Mouse (Mus musculus): ENCODE measurements around the gene Adgrf3. TPM values are rescaled to one million over a fixed set of nuclear protein-coding genes. Genes with fewer than 3 reads are reported as not detected.

The Adgrf3 gene
- total and polyA plus RNA-seq, 3 experiments, result 1.0 to 2.3 (median 2.2) TPM

DNA sequence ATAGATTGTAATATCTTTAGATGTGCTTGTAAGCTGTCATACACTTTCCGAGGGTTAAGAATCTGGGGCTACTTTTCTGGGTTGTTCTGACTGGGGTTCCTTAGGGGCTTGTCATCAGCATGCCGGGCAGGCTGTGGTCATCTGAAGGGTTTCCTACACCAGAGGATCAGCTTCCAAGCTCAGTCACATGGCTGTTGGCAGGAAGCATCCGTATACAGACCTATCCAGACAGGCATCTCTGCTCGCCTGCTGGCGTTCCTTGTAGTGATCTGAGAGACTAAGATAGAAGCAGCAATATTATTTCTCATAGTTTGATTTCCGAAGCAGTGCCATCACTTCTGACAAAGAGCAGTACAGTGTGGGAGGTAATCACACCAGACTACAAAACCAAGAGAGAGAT is 45.9 kb downstream of the Adgrf3 start:
- H3K27ac ChIP-seq (ENCODE audit: insufficient read depth, low read depth), result no peak overlapping the region

DNA sequence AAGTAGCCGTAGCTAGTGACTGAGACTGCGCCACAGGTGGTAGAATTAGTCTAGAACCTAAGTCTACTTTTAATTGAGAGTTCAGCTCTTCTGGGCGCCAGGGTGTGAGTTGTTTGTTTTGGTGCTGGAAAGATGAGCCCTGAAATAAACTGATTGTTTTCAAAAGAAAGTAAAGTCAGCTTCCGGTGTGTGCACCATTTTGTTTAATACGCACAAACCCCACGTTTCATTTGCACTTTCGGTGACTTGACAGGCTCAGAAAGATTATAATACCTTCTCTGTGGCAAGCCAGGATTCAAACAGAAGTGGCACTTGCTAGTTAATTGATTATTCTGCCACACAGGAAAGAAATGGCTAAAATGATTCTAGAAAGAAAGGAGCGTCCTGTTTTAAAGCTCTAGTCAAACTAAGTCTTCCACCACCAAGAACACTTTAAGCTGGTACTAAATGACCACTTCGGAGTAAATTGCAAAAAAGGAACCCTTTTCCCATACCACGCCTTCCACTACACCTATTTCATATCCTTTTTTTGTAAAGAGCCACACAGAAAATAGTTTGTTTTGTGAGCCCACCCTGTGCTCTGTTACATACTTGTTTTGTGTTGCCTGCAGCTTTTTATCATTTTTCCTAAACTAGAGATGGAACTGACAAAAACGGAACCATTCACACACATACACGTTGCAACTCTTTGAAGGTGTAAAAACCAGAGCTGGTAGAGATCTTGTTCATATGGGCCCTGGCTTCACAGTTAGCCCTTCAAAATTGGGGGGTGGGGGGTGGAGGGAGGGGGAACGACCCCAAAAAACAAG is 49.5 kb downstream of the Adgrf3 start:
- H3K36me3 ChIP-seq (replicated peaks in 1 of 2; ENCODE audit: control insufficient read depth in 1 of 2, insufficient read depth in 1 of 2, low read length in 1 of 2), result peaks cover 0 to 21% of the 10 kb centered on the region in 2 experiments
- dilution Hi-C loops (cut with MboI; ENCODE audit: extremely low pct_ligation_motif_present, extremely low pct_unique_long_range_greater_than_20kb, low sequenced_read_pairs), result no loop called here
- TF ChIP-seq CHD1 (IDR thresholded peaks at IDR 0.05; ENCODE audit: low read depth, low read length), result peak; percentile 67; the same call in 1 of the 2 replicates
- TF ChIP-seq SIN3A (IDR thresholded peaks at IDR 0.05; ENCODE audit: low read length), result peak; percentile 74
- TF ChIP-seq RCOR1 (conservative IDR thresholded peaks at IDR 0.05; ENCODE audit: low read depth, low read length), result no peak
- peak; percentile 69; the same call in 1 of the 2 replicates for TF ChIP-seq MXI1 (IDR thresholded peaks at IDR 0.05; ENCODE audit: low read depth, low read length)
- peak; percentile 33 for DNase-seq (ENCODE audit: extremely low read depth)
- peaks cover 38% of the 10 kb centered on the region for H3K79me2 ChIP-seq (replicated peaks; ENCODE audit: control insufficient read depth, extremely low read depth, insufficient read depth, poor library complexity, severe bottlenecking)
- peak overlapping the region; percentile 77 to 93 (median 82) for H3K4me3 ChIP-seq (replicated peaks in 1 of 3; ENCODE audit: low read depth in 2 of 3, low read length in 2 of 3, poor library complexity in 1 of 3)
- H3K9me3 ChIP-seq (replicated peaks; ENCODE audit: low read length), result no peaks in the 10 kb centered on the region
- H3K27ac ChIP-seq (ENCODE audit: insufficient read depth, low read depth), result peak overlapping the region; percentile 70
- in situ Hi-C loops (cut with MboI; ENCODE audit: low pct_ligation_motif_present, low pct_unique_long_range_greater_than_20kb, low sequenced_read_pairs), result no loop called here
- H3K9ac ChIP-seq (ENCODE audit: insufficient read depth, low read depth), result peak overlapping the region; percentile 57
- peaks cover 2 to 25% of the 10 kb centered on the region in 2 experiments; a peak in 3 of 4 replicates for H3K4me1 ChIP-seq (ENCODE audit: control insufficient read depth in 1 of 2, insufficient read depth in 2 of 2)
- H3K4me2 ChIP-seq (ENCODE audit: insufficient read depth, low read depth, poor library complexity, severe bottlenecking), result peak overlapping the region; percentile 98
- no peaks in the 10 kb centered on the region for H3K27me3 ChIP-seq (replicated peaks)

More for the DNA sequence above, 45.9 kb downstream of the Adgrf3 start:
- Histone ChIP-seq H3K4me3 (replicated peaks in 1 of 3; ENCODE audit: low read depth in 2 of 3, low read length in 2 of 3, poor library complexity in 1 of 3) (no peak overlapping the region), H3K9me3 (replicated peaks; ENCODE audit: low read length) (no peaks in the 10 kb centered on the region), H3K9ac (ENCODE audit: insufficient read depth, low read depth) (no peak overlapping the region), H3K27me3 (replicated peaks) (no peaks in the 10 kb centered on the region), H3K36me3 (replicated peaks in 1 of 2; ENCODE audit: control insufficient read depth in 1 of 2, insufficient read depth in 1 of 2, low read length in 1 of 2) (peaks cover 2 to 30% of the 10 kb centered on the region in 2 experiments), H3K4me1 (ENCODE audit: control insufficient read depth in 1 of 2, insufficient read depth in 2 of 2) (peaks cover 0 to 14% of the 10 kb centered on the region in 2 experiments; a peak in 2 of 4 replicates), H3K79me2 (replicated peaks; ENCODE audit: control insufficient read depth, extremely low read depth, insufficient read depth, poor library complexity, severe bottlenecking) (peaks cover 37% of the 10 kb centered on the region), H3K4me2 (ENCODE audit: insufficient read depth, low read depth, poor library complexity, severe bottlenecking) (no peak overlapping the region)
- dilution Hi-C loops (cut with MboI; ENCODE audit: extremely low pct_ligation_motif_present, extremely low pct_unique_long_range_greater_than_20kb, low sequenced_read_pairs) (no loop called here), in situ Hi-C loops (cut with MboI; ENCODE audit: low pct_ligation_motif_present, low pct_unique_long_range_greater_than_20kb, low sequenced_read_pairs) (no loop called here)
- TF ChIP-seq MEF2A (IDR thresholded peaks at IDR 0.05; ENCODE audit: borderline replicate concordance, low read depth, low read length), result no peak
- no peak for TF ChIP-seq CHD1 (IDR thresholded peaks at IDR 0.05; ENCODE audit: low read depth, low read length)
- TF ChIP-seq UBTF (IDR thresholded peaks at IDR 0.05; ENCODE audit: low read depth, low read length), result no peak
- no peak for TF ChIP-seq USF1 (IDR thresholded peaks at IDR 0.05; ENCODE audit: low read depth, low read length)
- no peak for TF ChIP-seq CTCF (conservative IDR thresholded peaks at IDR 0.05 in 1 of 2, IDR thresholded peaks at IDR 0.05 in 1 of 2; ENCODE audit: low read depth in 2 of 2, low read length in 2 of 2)
- no peak for TF ChIP-seq MAZ (IDR thresholded peaks at IDR 0.05; ENCODE audit: low read depth, low read length)
- TF ChIP-seq JUN (IDR thresholded peaks at IDR 0.05; ENCODE audit: insufficient read depth, low read depth, low read length), result no peak
- no peak for TF ChIP-seq BHLHE40 (IDR thresholded peaks at IDR 0.05; ENCODE audit: low read depth, low read length)
- no peak for TF ChIP-seq MAFK (IDR thresholded peaks at IDR 0.05; ENCODE audit: insufficient replicate concordance, low read length)
- no peak for TF ChIP-seq RAD21 (IDR thresholded peaks at IDR 0.05; ENCODE audit: low read depth, low read length)
- TF ChIP-seq ELF1 (IDR thresholded peaks at IDR 0.05; ENCODE audit: low read depth, low read length), result no peak
- no peak for TF ChIP-seq GABPA (IDR thresholded peaks at IDR 0.05; ENCODE audit: insufficient replicate concordance, low read depth, low read length)
- no peak for TF ChIP-seq ETS1 (conservative IDR thresholded peaks at IDR 0.05; ENCODE audit: low read depth, low read length)
- no peak for TF ChIP-seq EP300 (IDR thresholded peaks at IDR 0.05; ENCODE audit: low read length)
- TF ChIP-seq POLR2AphosphoS2 (IDR thresholded peaks at IDR 0.05; ENCODE audit: low read depth, low read length), result no peak
- TF ChIP-seq NRF1 (IDR thresholded peaks at IDR 0.05; ENCODE audit: low read depth, low read length), result no peak
- no peak for TF ChIP-seq E2F4 (IDR thresholded peaks at IDR 0.05; ENCODE audit: insufficient replicate concordance, low read depth, low read length)
- no peak for TF ChIP-seq MXI1 (IDR thresholded peaks at IDR 0.05; ENCODE audit: low read depth, low read length)
- no peak for TF ChIP-seq USF2 (conservative IDR thresholded peaks at IDR 0.05; ENCODE audit: low read depth, low read length)
- TF ChIP-seq RCOR1 (conservative IDR thresholded peaks at IDR 0.05; ENCODE audit: low read depth, low read length), result no peak
- no peak for DNase-seq (ENCODE audit: extremely low read depth)
